Mouse (Mus musculus): Measurements from ENCODE around the gene P2ry6.

P2ry6 gene

GRCm38 (mm10) chr7:100974135-100974903 lies at the start of gene P2ry6:
TSS of gene P2ry6 (minus strand) at chr7:100974649.
- DNase-seq (ENCODE audit: low read depth, low spot score), result no peak

GRCm38 (mm10) chr7:101017492-101017891 lies 43.0 kb upstream of the P2ry6 start:
- DNase-seq (ENCODE audit: low read depth, low spot score), result no peak

DNA sequence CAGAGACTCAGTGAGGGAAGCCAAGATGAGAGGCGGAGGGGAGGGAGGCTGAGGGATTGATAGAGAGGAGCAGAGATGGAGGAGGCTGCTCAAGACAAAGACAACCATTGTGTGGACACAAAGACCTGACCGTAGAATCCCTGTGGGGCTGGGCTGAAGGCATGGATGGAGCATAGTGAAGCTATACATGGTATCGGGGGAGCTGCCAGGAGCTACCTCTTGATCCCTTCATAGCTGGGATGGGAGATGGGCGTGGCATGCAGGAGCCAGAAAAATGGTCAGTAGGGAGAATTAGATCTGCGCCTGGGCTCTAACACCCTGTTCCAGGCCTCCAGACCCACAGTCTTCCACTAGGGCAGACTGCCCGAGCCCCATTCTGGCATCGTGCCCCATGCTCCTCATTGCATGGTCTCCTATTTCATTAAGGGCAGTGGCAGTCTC lies 42.6 kb upstream of the P2ry6 start:
- no peak for DNase-seq (ENCODE audit: low read depth, low spot score)

DNA sequence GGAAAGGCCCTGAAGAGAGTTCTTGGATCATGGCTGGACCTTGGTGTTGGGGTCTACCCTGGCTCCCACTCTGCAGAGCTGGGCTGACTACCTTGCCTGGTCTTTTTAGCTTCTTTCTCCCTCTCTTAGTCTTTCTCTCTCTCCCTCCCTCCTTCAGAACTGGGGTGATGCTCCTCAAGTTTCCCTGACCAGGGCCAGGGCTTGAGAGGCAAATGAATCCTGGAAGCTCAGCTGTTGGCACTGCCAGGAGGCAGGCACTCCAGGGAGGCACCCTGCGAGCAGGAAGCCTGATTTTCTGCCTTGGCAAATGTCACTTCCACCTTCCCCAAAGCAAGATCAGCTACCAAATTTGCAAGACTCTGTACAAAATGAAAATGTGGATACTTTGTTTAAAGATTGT lies 40.5 kb upstream of the P2ry6 start:
- DNase-seq (ENCODE audit: low read depth, low spot score), result no peak

- no peak for DNase-seq (ENCODE audit: low read depth, low spot score)
Observed at GRCm38 (mm10) chr7:101014041-101014440, 39.6 kb upstream of the P2ry6 start.

- DNase-seq (ENCODE audit: low read depth, low spot score), result no peak
Observed at GRCm38 (mm10) chr7:101012541-101012940, 38.1 kb upstream of the P2ry6 start, which contains the start of gene P2ry2. TSS of gene P2ry2 (minus strand) at chr7:101012866.

DNA sequence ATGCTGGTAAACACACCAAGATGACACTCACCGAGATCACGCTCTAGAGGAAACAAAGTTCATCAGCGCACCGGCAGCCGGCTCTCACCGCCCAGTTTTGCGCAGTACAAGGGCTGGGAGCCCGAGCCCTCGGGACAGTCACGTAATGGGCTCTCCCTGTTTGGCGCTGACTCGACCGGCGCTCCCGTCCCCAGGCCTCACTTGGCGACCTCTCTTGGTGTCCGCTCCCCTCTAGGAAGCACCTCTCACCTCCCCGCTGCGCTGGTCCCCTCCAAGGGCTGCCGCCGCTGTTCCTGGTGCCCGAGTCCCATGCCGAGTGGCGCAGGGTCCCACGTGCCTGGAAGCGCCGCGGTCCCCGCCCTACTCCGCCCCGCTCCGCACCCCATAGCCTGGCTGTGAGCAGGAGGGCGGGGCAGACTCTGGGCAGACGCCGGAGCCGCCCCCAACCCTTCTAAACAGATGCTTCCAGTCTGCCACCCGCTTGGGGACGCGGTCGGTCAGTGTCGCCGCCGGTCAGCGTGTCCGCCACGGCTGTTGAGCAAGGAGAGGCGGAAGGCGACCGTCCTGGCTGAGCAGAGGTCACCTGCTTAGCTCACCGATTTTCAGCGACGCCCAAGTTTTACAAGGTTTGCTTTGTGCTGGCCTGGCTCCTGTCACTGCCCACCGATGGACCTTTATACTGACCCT lies 37.4 kb upstream of the P2ry6 start:
- DNase-seq (ENCODE audit: low read depth, low spot score), result no peak

DNA sequence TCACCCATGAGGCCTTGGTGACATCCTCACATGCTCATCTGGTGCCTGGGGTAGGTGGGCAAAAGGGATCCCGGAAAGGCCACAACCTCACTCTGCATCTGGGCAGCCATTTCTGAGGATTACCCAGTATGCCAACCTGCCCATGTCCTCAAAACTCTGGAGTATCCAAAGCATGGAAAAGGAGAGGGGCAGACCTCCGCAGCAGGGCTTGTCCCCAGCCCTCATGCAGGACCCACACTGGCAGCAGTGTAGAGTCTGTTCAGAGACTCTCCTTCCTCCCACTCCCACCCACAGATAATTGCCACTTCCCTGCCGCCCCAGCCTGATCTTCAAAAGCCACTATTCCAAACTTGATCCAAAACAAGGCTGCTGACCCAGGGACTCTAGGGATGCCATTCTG lies 36.3 kb upstream of the P2ry6 start:
- no peak for DNase-seq (ENCODE audit: low read depth, low spot score)

- DNase-seq (ENCODE audit: low read depth, low spot score), result no peak
Observed at GRCm38 (mm10) chr7:101006201-101006600, 31.8 kb upstream of the P2ry6 start.

GRCm38 (mm10) chr7:101005119-101005518 lies 30.7 kb upstream of the P2ry6 start:
- no peak for DNase-seq (ENCODE audit: low read depth, low spot score)

- DNase-seq (ENCODE audit: low read depth, low spot score), result no peak
Observed at GRCm38 (mm10) chr7:101003442-101004326, 29.2 kb upstream of the P2ry6 start.

DNA sequence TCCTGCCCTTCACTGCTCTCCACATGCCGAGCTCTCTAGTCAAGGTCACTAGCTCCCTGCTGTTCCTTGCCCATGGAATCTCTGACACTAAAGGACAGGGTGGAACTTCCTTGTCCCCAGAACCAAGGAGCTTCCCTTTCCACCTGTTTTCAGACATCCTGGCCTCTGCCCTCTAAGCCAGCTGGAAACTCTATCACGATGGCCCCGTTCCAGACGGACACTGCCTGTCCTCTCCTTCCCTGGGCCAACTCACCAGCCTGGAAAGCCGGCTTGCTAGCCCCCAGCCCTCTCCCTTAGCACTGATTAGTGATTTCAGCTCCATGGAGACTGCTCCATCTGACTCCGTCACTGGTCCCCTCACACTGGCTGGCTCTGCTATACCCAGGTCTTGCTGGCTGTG lies 27.8 kb upstream of the P2ry6 start:
- DNase-seq (ENCODE audit: low read depth, low spot score), result no peak

- no peak for DNase-seq (ENCODE audit: low read depth, low spot score)
Observed at GRCm38 (mm10) chr7:100999623-101000022, 25.2 kb upstream of the P2ry6 start.

- DNase-seq (ENCODE audit: low read depth, low spot score), result no peak
Observed at GRCm38 (mm10) chr7:100998578-100998960, 24.1 kb upstream of the P2ry6 start.

GRCm38 (mm10) chr7:100997951-100998577 lies 23.6 kb upstream of the P2ry6 start:
- DNase-seq (ENCODE audit: low read depth, low spot score), result no peak

DNA sequence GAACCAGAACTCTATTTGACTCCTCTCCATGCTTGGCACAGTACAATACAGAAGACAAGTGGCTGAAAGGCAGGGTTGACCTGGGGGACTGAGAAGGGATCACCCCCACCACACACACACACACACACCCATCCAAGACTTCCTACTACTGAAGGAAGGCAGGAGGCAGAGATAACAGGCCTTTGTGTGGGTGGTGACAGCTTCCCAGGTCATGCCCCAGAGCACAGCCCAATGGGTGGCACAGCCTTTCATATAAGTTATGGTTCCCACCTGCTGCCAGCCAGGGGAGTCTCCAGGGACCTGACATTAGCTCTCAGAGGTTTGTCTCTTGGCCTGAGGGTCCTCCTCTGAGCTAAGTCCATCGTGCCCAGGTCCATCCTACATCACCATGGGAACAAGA lies 22.8 kb upstream of the P2ry6 start:
- DNase-seq (ENCODE audit: low read depth, low spot score), result no peak

DNA sequence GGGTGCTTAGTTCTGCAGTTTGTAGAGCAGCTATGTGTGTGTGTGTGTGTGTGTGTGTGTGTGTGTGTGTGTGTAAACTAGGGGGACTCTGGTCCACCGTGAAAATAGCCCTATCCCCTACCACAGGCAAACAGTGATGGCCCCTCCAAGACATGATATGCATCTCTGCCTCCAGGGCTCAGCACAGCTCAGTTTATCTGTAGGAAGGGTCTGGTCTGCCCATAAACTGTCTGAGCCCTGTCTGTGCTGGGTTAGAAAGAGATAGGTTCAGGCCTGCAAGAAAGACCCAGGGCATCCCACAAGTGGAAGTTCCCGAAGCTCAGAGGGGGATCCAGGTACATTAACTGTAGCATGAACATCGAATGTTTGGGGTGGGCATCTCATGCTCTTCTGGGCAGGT lies 21.5 kb upstream of the P2ry6 start:
- DNase-seq (ENCODE audit: low read depth, low spot score), result no peak

GRCm38 (mm10) chr7:100995260-100995864 lies 20.9 kb upstream of the P2ry6 start:
- DNase-seq (ENCODE audit: low read depth, low spot score), result no peak

- no peak for DNase-seq (ENCODE audit: low read depth, low spot score)
Observed at GRCm38 (mm10) chr7:100993166-100993565, 18.7 kb upstream of the P2ry6 start.

- DNase-seq (ENCODE audit: low read depth, low spot score), result no peak
Observed at GRCm38 (mm10) chr7:100991972-100992371, 17.5 kb upstream of the P2ry6 start.

DNA sequence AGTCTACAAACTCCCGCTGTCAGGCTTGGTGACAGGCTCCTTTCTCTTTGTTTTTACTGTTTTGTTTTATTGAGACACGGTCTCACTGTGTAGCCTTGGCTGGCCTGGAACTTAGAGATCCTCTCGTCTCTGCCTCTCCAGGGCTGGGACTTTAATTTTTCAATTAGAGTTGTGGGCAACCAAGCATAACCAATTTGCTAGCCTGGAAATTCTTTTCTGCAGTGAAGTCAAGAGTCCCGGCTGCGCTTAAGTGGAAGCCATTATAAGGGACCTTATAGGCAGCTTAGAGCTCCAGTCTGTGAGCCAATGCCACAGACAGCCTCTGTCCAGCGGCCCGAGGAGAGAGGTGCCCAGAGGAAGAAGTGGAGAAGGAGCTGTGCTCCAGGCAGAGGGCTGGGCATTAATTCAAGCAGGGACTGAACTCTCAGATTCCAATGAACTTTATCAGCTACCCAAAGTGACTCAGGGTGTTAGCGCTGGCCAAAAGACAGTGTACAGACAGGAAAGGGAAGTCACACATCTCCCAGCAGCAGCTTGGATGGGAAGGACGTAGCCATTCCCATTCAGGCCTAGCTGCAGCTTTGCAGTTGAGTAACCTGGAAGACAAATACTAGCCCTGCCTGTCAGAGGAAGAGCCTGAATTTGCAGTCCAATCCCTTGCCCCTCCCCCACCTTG lies 16.3 kb upstream of the P2ry6 start:
- no peak for DNase-seq (ENCODE audit: low read depth, low spot score)

Data from brain, embryonic 18.5 days (tissue).